Mouse (Mus musculus) ovary, adult 18-20 months (tissue): ENCODE measurements at regions not wholly inside any gene's neighbourhood (a gene's known extent, or its start where the extent isn't known, plus 50 kb on each side); places are given as distances from the start of the nearest gene placed in this dataset.

ENCODE experiments used
- DNase-seq: peaks from one replicate; pipeline ENCODE4 v3.0.0; 2022; ENCODE audit warnings: low spot score, mixed read lengths

DNA sequence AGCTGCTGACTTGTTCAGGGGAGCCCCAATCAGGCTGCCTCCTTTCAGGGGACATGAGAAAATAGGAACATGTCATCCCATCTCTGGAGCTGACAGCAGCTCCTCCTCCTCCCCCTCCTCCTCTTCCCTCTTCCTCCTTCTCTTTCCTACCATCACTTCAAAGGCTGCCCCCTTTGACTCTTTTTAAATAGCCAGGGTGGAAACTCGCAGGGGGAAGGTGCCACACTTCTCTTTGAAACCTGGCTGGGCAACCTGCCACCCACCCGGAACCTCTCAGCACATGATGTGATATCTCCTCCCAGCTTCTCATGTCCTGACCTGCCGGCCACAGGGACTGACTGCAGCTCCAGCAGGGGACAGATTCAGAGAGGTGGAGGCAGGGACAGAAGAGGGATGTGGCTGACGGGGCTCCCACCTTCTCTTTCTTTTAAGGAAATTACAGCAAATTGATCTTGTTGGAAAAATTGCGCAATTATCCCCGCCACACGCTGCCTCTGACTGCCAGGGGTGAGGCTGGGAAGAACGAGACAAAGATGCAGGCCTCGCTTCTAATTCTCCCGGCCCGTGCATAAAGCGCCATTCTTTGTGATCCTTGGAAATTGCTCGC lies 399.6 kb upstream of the Kazn start:
- DNase-seq = no peak

DNA sequence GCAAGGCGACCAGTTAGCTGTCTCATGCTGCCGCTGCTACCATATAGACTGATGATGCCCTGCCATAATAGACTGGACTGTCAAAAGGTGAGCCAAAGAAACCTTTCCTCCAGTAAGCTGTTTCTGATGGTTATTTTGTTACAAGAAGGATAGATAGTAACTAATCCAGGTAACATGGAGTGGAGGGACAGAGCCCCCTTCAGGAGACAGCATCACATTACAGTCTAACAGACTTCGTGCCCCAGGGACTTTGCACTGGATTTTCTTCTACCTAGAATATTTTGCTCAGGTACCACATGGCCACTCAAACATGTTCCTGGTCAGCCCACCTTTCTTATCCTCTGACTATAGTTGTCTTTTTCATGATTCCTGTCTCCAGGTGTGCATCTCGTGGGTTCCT lies 398.9 kb upstream of the Kazn start:
- no peak for DNase-seq

DNA sequence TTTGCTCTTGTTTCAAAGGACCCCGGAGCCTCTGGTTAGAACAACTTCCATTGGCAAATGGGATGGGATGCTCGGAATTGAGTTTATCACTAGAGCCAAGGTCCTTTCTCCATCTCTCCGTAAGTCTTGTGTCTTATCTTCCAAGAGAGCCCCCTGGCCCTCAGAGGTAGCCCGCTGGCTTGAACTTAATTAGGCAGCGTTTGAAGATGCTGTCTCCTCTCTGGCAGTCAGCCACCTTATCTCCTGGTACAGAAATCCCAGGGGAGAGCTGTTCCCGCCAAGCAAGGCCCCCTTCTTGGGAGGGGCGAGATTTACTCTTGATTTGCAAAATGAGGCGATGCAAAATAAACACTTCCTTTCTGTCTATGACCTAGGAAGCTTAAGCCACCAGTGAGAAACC lies 395.2 kb upstream of the Kazn start:
- DNase-seq = no peak

DNA sequence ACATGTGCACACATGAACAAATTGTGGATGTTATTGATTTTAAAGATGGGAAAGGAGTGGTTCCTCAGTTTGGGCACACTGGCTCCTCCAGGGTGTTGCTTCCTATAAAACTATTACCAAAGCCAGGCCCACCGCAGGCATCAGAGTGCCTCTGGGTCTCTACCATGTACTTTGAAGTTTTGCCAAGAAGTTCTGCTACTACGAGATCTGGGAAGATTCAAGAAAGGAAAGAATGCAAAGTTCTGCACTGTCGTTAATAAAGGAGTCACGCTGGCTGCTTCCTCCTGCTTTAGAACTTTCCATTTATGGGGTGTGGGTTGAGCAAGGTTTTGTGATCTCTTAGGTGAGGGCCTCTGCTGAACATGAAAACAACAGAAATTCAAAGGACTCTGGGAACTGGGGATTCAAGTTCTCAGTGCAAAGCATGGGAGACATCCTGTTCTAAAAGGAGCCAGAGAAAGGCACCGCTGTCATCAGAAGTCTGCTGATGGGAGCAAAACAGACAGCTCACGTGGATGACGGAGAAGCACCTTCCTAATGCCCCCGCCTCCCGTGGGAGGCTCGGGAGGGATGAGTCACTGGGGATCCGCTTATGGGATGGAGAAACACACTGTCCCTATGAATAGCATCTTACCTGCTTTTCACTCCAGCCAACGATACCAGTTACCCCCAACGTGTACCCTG lies 394.6 kb upstream of the Kazn start:
- DNase-seq = no peak

DNA sequence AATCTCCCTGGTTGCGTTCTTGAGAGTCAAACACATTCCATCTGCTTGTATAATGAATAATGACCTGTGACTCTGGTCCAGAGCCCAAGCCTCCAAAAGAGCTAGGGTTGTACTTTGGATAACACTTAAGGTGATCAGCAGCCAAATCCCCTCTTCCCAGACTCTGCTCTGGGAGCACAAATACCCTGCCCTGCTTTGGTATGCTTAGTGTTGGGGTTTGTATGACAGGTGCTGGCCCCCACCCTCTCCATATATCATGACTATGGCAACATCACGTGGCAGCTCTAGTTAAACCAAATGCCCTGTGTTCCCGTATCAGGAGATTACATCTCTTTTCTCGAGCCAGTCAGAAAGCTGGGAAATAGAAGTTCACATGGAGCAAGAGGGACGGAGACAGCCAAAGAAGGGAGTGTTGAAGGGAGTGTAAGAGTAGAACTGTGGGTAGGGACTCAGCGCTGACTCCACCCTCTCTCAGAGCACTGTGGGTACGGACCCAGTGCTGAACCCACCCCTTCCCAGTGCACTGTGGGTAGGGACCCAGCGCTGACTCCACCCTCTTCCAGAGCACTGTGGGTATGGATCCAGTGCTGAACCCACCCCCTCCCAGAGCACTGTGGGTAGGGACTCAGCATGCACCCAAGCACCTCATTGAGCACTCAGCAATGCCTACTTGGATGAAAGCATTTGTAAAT lies 387.4 kb upstream of the Kazn start:
- DNase-seq = no peak

DNA sequence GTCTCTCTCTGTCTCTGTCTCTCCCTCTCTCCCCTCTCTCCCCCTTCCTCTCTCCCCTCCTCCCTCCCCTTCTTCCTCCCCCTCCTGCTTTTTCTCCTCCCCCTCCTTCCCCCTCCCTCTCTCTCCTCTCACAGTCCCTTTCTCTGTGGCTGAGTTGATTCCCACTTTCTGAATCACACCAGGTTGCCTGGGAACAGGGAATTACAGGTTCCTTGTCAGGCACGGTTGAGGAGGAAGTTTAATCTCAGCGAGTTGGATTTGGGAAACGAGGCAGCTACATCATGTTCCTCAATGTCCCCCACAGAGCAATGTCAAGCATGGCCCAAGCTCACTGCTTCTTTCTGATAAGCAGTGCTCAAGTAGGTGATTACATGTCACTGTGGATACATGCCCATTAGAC lies 386.3 kb upstream of the Kazn start:
- no peak for DNase-seq

DNA sequence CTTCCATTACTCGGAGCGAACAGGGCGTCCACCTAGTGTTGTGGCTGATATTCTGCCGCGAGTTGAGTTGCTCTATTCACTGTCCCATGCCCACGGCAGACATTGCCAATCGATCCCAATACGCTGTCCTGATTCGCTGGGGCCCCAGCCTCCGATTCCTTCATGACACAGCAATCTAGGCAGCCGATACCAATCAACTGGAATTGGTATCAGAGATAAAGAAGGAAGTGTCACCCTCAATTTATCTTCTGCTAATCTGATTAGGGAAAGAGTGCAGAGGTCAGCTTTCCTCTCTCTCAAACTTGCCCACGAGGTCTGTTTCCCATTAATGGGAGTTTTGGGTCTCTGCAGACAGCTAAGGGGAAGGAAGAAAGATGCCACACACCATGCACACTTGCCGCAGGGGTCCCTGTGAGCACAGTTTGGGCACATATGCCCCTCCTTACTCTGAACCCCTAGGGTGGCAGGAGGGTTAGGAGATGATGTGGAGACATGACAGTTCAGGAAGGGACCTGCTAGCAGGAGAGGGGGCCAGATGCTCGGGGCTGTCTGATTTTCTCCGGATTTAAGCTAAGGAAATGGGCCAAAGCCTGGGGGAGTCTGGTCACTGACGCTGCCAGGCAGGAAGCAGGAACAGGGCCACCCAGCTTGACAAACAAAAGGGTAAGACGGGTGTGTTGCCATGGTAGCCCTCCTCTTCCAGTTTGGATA lies 383.1 kb upstream of the Kazn start:
- no peak for DNase-seq

DNA sequence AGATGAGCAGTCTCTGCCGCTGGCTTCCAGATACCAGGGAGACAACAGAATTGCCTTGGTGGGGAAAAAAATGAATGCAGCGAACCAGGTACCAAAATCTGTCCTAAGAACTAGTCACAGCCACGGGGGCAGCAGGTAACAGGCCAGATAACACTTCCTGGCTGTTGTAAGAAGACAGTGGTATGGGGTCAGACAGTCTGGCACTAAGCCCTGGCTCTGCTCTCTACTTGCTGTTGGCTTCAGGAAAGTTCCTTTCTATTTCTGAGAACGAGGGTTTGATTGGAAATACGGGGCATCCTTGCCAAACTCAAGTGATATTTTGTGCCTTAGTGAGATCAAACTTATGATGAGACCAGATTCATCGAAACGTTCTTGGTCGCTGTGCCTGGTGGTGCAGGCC lies 380.2 kb upstream of the Kazn start:
- no peak for DNase-seq

DNA sequence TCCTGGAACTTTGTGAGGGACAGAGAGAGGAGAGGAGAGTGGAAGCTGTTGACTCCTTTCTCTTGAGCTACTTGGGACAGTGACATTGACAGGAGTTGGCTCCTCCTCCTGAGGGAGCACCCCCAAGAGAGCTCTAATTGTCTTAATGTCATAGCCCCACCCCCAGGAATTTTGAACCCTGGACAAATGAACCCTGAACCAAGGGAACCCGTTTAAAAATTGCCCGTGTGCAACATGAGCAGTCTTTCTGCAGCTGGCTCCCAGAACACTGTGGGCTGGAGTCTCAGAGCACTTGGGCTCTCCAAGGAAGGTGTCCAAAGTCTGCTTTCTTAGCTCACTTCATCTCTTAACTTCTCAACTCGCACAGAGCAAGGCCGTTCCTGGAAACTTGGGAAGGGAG lies 379.6 kb upstream of the Kazn start:
- DNase-seq = no peak

DNA sequence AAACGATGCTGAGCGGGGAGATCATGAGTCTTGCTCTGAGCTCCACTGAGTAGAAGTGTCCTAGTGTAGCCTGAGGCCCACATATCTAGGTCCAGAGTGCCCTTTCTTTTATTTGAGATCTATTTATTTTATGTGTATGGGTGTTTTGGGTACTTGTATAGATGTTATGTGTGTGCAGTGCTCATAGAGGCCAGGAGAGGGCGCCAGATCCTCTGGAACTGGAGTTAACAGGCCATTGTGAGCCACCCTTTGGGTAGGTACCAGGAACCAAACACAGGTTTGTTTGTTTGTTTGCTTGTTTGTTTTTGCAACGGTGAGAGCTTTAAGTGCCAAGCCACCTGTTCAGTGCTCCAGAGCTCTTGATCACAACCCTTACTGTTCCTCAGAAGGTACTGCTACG lies 378.5 kb upstream of the Kazn start:
- DNase-seq = no peak

DNA sequence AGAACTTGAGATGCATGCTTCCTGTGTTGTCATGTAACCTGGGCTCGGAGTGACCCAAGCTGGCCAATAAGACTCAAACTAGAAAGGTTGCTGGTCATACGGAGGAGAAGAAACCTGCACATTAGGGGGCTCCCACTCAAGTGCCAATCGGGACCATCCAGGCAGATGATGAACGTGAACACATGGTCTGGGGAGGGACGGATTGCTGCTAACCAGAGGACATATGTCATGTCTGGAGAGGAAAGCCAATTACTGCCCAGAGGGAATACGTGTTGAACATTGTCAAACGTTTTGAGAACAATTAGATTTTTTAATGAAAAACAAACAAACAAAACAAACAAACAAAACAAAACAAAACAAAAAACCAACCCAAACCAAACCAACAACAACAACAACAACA lies 377.7 kb upstream of the Kazn start:
- no peak for DNase-seq

DNA sequence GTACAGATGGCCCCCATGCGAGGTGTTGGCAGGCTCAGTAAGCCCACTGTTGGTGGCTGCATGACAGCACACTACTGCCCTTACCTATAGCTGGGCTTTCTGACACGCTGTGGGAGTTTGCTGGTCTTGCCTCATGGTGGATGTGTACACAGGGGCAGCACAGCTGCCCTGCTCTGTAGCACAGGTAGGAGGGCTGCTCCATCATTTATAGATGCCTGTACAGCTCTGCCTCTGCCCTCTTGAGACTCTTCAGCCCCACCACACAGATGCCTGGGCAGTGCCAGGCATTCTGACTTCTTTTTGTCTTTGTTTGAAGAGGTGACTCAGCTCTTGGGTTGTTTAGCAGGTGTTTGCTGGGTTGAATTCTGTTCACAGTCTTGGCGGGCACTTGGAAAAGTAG lies 365.9 kb upstream of the Kazn start:
- no peak for DNase-seq

DNA sequence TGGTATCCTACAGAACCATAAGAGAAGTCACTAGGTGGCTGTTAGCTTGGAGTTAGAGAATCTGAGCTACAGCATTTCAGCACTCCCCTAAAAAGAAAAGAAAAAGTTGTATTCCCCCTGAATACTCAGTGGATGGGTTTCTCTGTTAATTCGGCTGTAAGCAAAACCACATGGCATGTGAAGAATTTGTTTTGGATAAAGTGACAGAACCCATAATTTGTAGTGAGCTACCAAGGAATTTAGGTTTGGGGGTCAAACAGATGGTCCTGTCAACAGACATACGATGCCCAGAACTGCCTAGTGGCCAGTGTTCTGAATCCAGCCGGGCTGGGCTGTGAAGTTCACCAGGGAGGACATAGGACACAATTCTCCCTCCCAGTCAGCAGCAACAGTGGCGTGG lies 358.0 kb upstream of the Kazn start:
- no peak for DNase-seq

DNA sequence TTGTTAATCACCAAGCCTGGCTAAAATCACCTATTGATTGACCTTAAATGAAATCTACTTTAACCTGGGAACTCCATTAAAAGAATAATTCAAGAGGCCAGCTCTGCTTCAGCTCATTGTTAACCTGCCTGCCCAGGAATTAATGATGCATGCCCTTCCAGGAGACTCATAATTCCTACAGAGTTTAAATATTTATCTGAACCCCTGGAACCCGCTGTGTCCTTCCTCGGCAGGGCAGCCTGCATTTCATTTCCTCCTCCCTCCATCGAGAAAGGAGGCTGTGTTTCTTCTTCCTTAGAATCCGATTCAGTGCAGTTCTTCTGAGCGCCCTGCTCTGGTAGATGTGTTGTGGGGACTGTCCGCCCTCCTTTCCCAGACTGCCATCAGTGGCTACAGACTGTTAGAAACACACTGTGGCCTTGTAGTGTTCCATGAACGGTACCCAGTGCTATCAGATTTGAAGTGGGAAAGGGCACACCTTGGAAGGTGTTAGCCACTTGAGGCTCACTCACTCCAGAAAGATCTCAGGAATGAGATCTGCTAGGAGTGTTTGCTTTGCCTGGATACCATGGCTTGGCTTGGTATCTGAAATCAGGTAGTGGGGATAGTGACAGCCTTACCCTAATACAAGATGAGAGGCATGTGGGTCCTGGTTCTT lies 350.0 kb upstream of the Kazn start:
- DNase-seq = no peak

DNA sequence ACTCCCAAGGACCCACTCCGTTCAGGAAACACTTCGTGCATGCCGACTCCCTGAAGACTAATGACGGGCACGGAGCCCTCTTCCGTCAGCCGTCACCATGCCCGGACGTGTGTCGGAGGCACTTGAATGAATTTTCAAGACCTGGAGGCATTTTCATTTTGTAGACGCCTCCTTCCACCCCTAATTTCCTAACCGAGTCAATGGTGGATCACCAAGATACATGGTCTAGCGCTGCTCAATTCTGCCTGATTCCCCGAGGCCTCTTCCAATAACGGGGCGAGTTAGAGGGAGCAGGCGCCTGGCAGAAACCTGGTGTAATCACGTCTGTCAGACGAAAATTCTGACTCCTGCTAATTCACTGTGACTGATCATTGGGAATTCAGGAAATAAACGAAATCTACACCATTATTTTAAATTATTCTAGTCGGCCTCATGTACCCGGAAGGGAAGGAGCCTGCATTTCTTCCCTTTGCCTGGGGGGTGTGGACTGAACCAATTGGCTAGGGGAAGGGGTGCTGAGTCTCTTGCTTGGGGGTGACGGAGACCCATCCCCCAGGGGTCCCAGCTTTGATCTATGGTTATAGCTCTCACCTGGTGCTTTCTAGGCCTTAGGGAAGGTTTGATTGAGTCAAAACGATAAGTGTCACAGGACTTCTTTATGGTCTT lies 349.4 kb upstream of the Kazn start:
- DNase-seq = no peak

DNA sequence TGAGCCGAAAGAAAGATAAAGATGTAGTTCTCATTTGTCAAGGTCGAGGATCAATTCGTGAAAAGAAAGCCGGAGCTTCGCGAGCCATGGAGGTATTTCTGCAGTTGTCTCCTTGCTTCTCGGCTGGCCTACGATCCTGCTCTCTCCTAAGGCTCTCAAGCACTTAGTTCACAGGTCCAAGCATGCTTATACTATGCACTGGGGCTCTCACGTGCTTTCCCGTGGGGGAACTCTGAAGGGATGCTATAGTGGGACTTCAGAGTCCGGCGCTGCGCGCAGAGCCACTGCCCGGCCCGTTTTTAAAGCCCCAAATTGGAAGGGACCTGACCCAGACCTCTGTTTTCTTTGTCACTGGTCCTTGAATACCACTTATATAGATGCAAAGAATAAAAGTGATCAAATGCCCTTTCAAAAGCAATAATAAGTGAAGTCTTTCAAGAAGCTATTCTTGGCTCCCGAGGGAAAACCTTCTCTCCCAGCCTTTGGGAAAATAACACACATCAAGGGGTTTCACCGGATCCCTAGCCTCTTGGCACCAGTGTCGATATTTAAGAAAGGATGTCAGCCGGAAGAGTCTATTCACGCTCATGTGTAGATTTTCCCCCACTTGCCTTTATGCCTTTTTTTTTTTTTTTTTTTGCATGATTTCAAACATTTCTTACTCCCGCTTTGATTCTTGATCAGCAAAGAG lies 348.3 kb upstream of the Kazn start:
- DNase-seq = no peak

DNA sequence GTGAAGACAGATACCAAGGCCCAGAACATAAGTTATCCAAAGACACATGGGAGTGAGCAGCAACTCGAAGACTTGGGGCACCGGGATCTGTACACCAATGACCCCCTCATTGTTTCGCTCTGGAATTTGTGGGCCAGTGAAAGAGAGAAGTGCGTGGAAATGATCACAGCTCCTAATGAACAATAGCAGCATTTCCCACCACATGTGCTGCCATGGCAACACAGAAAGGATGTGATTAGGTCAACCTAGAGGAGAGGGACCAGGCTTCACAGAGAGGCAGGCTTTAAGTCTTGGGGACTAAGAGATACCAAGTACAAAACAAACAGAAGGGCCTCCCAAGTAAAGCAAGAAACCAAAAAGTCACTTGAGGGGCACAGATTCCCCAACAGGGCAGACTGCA lies 339.3 kb upstream of the Kazn start:
- DNase-seq = no peak

DNA sequence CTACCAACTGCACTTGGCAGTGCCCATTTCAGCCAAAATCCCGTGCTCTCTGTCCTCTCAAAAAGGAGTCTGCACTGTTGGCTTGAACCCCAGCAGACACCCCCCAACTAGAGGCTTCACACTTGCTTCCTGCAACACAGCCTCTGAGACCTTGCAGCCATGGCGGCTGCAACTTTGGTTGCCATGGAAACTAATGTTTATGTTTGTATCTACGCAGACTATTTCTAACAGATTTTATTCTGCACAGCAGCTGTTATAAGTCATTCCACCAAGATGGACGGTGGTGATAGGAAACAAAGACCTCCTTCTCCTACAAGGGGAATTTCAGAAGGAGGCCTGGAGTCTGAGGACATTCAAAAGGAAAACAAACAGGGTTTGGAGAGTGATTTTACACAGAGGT lies 338.3 kb upstream of the Kazn start:
- no peak for DNase-seq

DNA sequence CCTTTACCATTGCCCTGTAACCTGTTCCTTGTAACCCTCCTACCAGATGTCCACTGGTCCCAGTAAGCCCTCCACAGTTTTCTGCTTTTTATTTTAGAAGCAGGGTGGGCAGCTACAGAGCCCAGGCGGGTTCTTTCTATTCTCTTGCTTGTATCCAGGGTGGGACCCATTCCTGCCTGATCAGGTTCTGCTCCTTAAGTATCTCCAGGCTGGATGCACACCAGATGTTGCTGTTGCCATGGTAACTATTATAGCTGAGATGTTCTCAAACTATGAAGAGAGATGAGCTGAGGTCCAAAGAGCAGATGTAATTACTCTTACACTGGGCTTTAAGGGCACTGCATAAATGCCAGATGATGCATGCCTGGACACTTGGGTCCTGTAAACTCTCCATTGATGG lies 335.3 kb upstream of the Kazn start:
- no peak for DNase-seq

DNA sequence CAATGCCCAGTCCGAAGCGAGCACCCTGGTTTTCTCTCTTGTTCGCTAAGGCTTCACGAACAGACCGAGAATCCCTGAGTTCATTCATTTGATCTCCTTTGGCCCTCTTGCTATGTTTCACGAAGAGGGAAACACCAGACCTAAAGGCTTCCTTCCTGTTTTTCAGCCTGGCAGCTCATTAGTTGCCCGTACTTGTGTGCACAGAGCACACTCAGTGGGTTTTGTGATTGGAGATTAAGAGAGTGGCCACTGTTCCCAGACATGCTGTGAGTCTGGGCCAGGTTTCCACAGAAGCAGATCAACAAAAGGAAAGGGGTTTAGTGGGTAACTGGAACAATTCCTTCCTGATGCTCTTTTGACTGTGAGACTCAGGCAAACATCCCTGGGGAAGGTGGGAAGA lies 331.5 kb upstream of the Kazn start:
- DNase-seq = no peak

DNA sequence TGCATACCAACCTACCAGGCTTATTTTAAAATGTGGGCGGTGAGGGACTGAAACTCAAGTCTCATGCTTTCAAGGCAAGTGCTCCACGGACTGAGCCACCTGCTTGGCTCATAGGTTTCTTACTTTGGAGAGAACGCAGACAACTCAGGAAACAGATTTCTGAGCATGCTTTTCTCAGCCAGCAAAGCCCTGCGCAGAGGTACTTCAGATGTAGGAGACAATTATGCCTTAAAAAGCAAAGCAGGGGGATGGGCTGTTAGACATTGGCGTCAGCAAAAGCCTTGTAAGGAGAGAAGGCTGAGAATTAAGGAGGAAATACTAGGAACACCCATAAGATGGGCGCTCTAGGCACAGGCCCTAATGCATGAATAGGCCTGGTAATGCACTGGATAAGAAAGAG lies 329.4 kb upstream of the Kazn start:
- no peak for DNase-seq
